In genomic region chr15:77818556-77819158, GRCm38 (mm10) we compare ENCODE assay signal across 16 mouse cellular contexts. TPM values are rescaled to one million over a fixed set of nuclear protein-coding genes. Genes with fewer than 3 reads are reported as not detected.
DNase-seq lines count a peak whose midpoint lies in the region; ATAC-seq and TF ChIP-seq lines count a peak whose summit lies in the region.
"Had no signal": no experiment of that assay in that cellular context is flagged by ENCODE, and none has a peak within 500 bp of the region (broad histone marks: within the 10 kb centered on the region; RNA-seq: fewer than 3 reads in every experiment).

No protein-coding gene starts in this region.

- 80% methylated on average over 15 of the region's 15 CpGs for WGBS in heart, embryonic 10.5 days
- 72% methylated on average over 15 of the region's 15 CpGs for WGBS in liver, embryonic 16.5 days (ENCODE audit: insufficient replicate concordance)
- 79% methylated on average over 15 of the region's 15 CpGs for WGBS in liver, embryonic 12.5 days (ENCODE audit: insufficient replicate concordance)
- WGBS in small intestine, adult 2 months: 17% methylated on average over 15 of the region's 15 CpGs

- H3K27ac ChIP-seq in heart, embryonic 10.5 days: peak overlapping the region; percentile 70
- 0 out of 2 replicates have a peak overlapping the region, but pooled peaks have one; percentile 27 for H3K27ac ChIP-seq in liver, embryonic 16.5 days (ENCODE audit: low read length)
- no peak overlapping the region for H3K27ac ChIP-seq in liver, embryonic 12.5 days
- H3K27ac ChIP-seq in small intestine, adult 2 months (ENCODE audit: insufficient read depth, low read depth, low read length): peak overlapping the region; percentile 98
- H3K27ac ChIP-seq: hindbrain, embryonic 12.5 days; liver, embryonic 14.5 days had no signal

- H3K4me1 ChIP-seq in heart, embryonic 10.5 days: peaks cover 98% of the 10 kb centered on the region
- H3K4me1 ChIP-seq in liver, embryonic 16.5 days (ENCODE audit: control insufficient read depth, low read depth, low read length): peaks cover 87% of the 10 kb centered on the region
- H3K4me1 ChIP-seq in liver, embryonic 12.5 days: peaks cover 100% of the 10 kb centered on the region
- H3K4me1 ChIP-seq in small intestine, adult 2 months (ENCODE audit: control insufficient read depth, insufficient read depth, insufficient read length, low read length): peaks cover 86% of the 10 kb centered on the region

- H3K9ac ChIP-seq in liver, embryonic 16.5 days (ENCODE audit: low read depth, low read length): no peak overlapping the region; the same call in 1 of the 2 replicates
- no peak overlapping the region for H3K9ac ChIP-seq in liver, embryonic 12.5 days
- H3K9ac ChIP-seq: hindbrain, embryonic 12.5 days; liver, embryonic 14.5 days had no signal

- intact Hi-C loops in heart, postnatal 10 days (cut with DNase I): no loop called here

- no peaks in the 10 kb centered on the region for H3K27me3 ChIP-seq in heart, embryonic 10.5 days (ENCODE audit: insufficient read depth, poor library complexity, severe bottlenecking)
- H3K27me3 ChIP-seq in liver, embryonic 16.5 days (ENCODE audit: control insufficient read depth, insufficient read depth, low read depth, low read length): no peaks in the 10 kb centered on the region
- H3K27me3 ChIP-seq in liver, embryonic 12.5 days (replicated peaks): no peaks in the 10 kb centered on the region
- H3K27me3 ChIP-seq in small intestine, adult 2 months (ENCODE audit: control insufficient read depth, insufficient read depth, low read length): no peaks in the 10 kb centered on the region
- H3K27me3 ChIP-seq: hindbrain, embryonic 12.5 days had no signal

- H3K4me3 ChIP-seq in heart, embryonic 10.5 days: no peak overlapping the region
- no peak overlapping the region for H3K4me3 ChIP-seq in liver, embryonic 16.5 days (ENCODE audit: low read depth, low read length)
- no peak overlapping the region for H3K4me3 ChIP-seq in liver, embryonic 12.5 days
- no peak overlapping the region for H3K4me3 ChIP-seq in small intestine, adult 2 months (ENCODE audit: low read depth, low read length)
- H3K4me3 ChIP-seq: hindbrain, embryonic 12.5 days; midbrain, embryonic 10.5 days had no signal

- ATAC-seq in CD4-positive, CD25-positive, alpha-beta regulatory T cell, adult 4 months: no peak
- no peak for ATAC-seq in liver, embryonic 16.5 days (ENCODE audit: low read depth)
- ATAC-seq in liver, embryonic 12.5 days: no peak
- ATAC-seq: forebrain, embryonic 14.5 days had no signal

- H3K36me3 ChIP-seq in heart, embryonic 10.5 days: peaks cover 5% of the 10 kb centered on the region; the same call in 1 of the 2 replicates
- H3K36me3 ChIP-seq in liver, embryonic 16.5 days (ENCODE audit: control insufficient read depth, insufficient read depth): no peaks in the 10 kb centered on the region
- peaks cover 7% of the 10 kb centered on the region for H3K36me3 ChIP-seq in liver, embryonic 12.5 days
- peaks cover 5% of the 10 kb centered on the region for H3K36me3 ChIP-seq in small intestine, adult 2 months (ENCODE audit: control insufficient read depth, insufficient read depth, low read length)
- H3K36me3 ChIP-seq: hindbrain, embryonic 12.5 days; midbrain, embryonic 10.5 days had no signal

- DNase-seq in CD4-positive, CD25-positive, alpha-beta regulatory T cell, adult 2 months (ENCODE audit: low read depth, low spot score): peak; percentile 30
- DNase-seq in heart, embryonic 10.5 days (ENCODE audit: low spot score): no peak
- no peak for DNase-seq in heart, postnatal 10 days
- no peak for DNase-seq in frontal cortex, postnatal 25 days (ENCODE audit: low spot score in 2 of 2)
- DNase-seq: gastrocnemius, postnatal 25 days; spleen, adult 18-20 months; thymus, adult 18-20 months had no signal

- no peaks in the 10 kb centered on the region for H3K9me3 ChIP-seq in heart, embryonic 10.5 days
- H3K9me3 ChIP-seq in liver, embryonic 16.5 days (replicated peaks; ENCODE audit: control insufficient read depth, low read length): no peaks in the 10 kb centered on the region
- no peaks in the 10 kb centered on the region for H3K9me3 ChIP-seq in liver, embryonic 12.5 days (replicated peaks)
- H3K9me3 ChIP-seq: G1E; hindbrain, embryonic 12.5 days; midbrain, embryonic 10.5 days had no signal

- TF ChIP-seq POLR2A in small intestine, adult 2 months (IDR thresholded peaks at IDR 0.05; ENCODE audit: low read depth, low read length): no peak

- no peak overlapping the region for H3K4me2 ChIP-seq in liver, embryonic 16.5 days (ENCODE audit: low read depth, low read length)
- H3K4me2 ChIP-seq in liver, embryonic 12.5 days: no peak overlapping the region
- H3K4me2 ChIP-seq: hindbrain, embryonic 12.5 days had no signal

- no peak for TF ChIP-seq CTCF in small intestine, adult 2 months (IDR thresholded peaks at IDR 0.05; ENCODE audit: extremely low read depth, insufficient read length, insufficient replicate concordance, low read depth, low read length)

RNA-seq across cellular contexts. Expression of gene Myh9, which starts 23.3 kb away (rescaled TPM):
- polyA plus RNA-seq in CD4-positive, CD25-positive, alpha-beta regulatory T cell, adult 4 months (2017; shearing (Covaris generic)): 100 to 1,000 TPM; 206 to 220 TPM
- 34.5 and 37.5 TPM in 2 replicates for polyA plus RNA-seq in heart, embryonic 10.5 days (2016; fragmentation: Nextera tagmentation; extraction: Ambion mirVana)
- 100 to 1,000 TPM; 206 to 221 TPM for total RNA-seq in heart, postnatal 10 days (2021)
- polyA plus RNA-seq in liver, embryonic 16.5 days (2015; fragmentation: Nextera tagmentation; extraction: Ambion mirVana): 19.7 and 21.9 TPM in 2 replicates
- polyA plus RNA-seq in liver, embryonic 12.5 days (2016; fragmentation: Nextera tagmentation; extraction: Ambion mirVana): 32.5 and 34.2 TPM in 2 replicates
- polyA plus RNA-seq in small intestine, adult 2 months (2012; rRNA removed): 44.8 and 89.4 TPM in 2 replicates
